Mouse (Mus musculus) forebrain, embryonic 13.5 days (tissue): ENCODE results near the gene Tardbp. TPM values are rescaled to one million over a fixed set of nuclear protein-coding genes. Genes with fewer than 3 reads are reported as not detected.

Experiments
- ATAC-seq: fragments of 200-750 bp; cut with Nextera tagmentation; 2 replicates; pipeline ENCODE4 v1.8.0; 2017
- H3K27ac ChIP-seq: fragments of 300-500 bp; sonication (generic); 2 replicates; pipeline ENCODE4 v1.5.1; 2015; ENCODE audit warnings: inconsistent platforms, mild to moderate bottlenecking, moderate library complexity
- H3K27me3 ChIP-seq: fragments of 300-500 bp; sonication (generic); 2 replicates; pipeline ENCODE4 v1.6.1; 2015; ENCODE audit warnings: mild to moderate bottlenecking, inconsistent platforms
- H3K36me3 ChIP-seq: fragments of 300-500 bp; sonication (generic); 2 replicates; pipeline ENCODE4 v1.6.1; 2015; ENCODE audit warnings: mild to moderate bottlenecking, inconsistent platforms; ENCODE audit not compliant: poor library complexity, severe bottlenecking
- H3K4me1 ChIP-seq: fragments of 300-500 bp; sonication (generic); 2 replicates; pipeline ENCODE4 v1.6.1; 2015; ENCODE audit warnings: inconsistent platforms
- H3K4me2 ChIP-seq: fragments of 300-500 bp; sonication (generic); 2 replicates; pipeline ENCODE4 v1.6.1; 2015; ENCODE audit warnings: inconsistent platforms, mild to moderate bottlenecking, moderate library complexity
- H3K4me3 ChIP-seq: fragments of 300-500 bp; sonication (generic); 2 replicates; pipeline ENCODE4 v1.5.1; 2015; ENCODE audit warnings: mild to moderate bottlenecking, inconsistent platforms
- H3K9ac ChIP-seq: fragments of 300-500 bp; sonication (generic); 2 replicates; pipeline ENCODE4 v1.6.1; 2015; ENCODE audit warnings: mild to moderate bottlenecking, inconsistent platforms
- H3K9me3 ChIP-seq: fragments of 300-500 bp; sonication (generic); replicated peaks from 2 replicates; pipeline ENCODE4 v1.6.1; 2016; ENCODE audit warnings: inconsistent platforms
- WGBS: fragments of 180-500 bp; shearing (Covaris S2); methylation state at CpG from one replicate; pipeline ENCODE4 v1.1.7; 2015; 5-methylcytosine and 5-hydroxymethylcytosine counted together
- polyA plus RNA-seq: library from polyadenylated mRNA; unstranded; fragments of >200 nt; fragmentation: Nextera tagmentation; extraction: Ambion mirVana; gene quantifications from 2 replicates; pipeline ENCODE4 v1.2.1, GENCODE M21; 2015

Tardbp gene
- 364 and 366 TPM in 2 replicates for polyA plus RNA-seq

DNA sequence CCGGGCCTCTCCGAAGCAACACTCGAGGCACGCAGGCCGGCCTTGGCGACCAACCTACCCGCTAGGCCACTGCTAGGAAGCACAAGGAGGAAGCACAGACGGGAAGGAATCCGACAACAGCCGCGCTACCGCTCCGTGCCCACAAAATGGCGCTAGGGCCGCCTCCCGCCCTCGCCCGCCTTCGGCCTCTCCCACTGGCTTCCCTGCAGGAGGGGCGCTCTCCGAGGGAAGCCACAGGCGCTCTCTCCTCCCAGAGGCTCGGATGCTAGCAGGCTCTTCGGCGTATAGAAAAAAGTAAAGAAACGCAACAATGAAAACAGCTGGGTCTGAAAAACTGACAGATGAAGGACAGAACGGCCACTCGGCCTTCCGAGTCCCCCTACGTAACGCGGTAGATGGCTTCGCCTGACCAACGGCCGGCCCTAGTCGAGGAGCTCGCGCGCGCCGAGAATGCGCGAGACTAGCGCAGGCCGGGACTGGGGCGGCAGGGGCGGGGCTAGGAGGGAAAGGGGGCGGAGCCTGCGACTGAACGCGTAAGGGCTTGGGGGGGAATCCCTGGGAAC lies at the start of gene Tardbp:
TSS of gene Tardbp (minus strand) at position 397 of the 563 bp plus-strand sequence.
- H3K4me1 ChIP-seq, result peaks cover 31% of the 10 kb centered on the region
- peak within 1 kb of the TSS; percentile 100 for H3K9ac ChIP-seq
- peak; percentile 97 for ATAC-seq
- H3K4me2 ChIP-seq, result peak within 1 kb of the TSS; percentile 84
- H3K27ac ChIP-seq, result peak within 1 kb of the TSS; percentile 97
- H3K4me3 ChIP-seq, result peak within 1 kb of the TSS; percentile 99
- H3K27me3 ChIP-seq, result no peaks in the 10 kb centered on the region
- H3K36me3 ChIP-seq, result peaks cover 35% of the 10 kb centered on the region
- WGBS, result under 1% methylated on average over 49 of the region's 51 CpGs
- H3K9me3 ChIP-seq, result no peaks in the 10 kb centered on the region

DNA sequence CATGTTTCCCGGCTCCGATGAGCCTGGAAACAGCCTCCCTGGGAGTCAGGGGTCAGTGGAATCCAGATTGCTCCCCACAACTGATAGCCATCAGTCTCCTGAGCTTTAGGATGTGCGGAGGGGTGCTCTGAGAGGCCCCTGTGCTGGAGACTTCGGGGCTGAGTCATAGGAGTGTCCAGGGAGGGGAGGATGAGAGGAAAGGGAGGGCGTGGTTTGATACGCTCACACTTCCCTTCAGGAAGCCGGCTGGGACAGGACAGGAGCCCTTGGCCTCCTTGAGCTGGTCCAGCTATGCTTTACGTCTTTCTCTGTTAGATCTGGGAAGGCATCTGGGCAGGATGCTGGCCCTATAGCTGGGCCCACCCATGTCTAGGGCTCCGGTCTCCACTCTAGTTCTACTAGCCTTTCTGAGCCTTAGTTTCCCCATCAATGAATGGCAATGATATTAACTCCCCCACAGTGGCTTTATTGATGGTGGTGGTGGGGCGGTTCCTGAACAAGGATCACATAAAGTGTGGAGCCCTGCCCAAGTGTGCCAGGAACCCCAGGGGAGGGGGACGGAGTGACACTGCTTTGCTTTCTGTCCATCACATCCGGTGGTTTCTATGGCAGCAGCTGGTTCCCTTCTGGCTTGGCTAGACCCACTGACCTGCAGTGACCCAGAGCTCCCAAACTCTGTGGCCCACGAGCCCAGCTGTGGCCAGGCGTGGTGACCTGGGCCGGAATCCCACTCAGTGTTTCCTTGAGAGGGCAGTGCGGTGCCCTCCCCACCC lies 49.6 kb upstream of the Tardbp start:
- Histone ChIP-seq H3K4me2 (no peak overlapping the region), H3K27me3 (no peaks in the 10 kb centered on the region), H3K36me3 (no peaks in the 10 kb centered on the region), H3K27ac (no peak overlapping the region), H3K9me3 (no peaks in the 10 kb centered on the region), H3K4me1 (0 out of 2 replicates have a peak, but pooled peaks cover 4% of the 10 kb centered on the region), H3K9ac (no peak overlapping the region), H3K4me3 (no peak overlapping the region)
- WGBS, result 73% methylated on average over 15 of the region's 16 CpGs
- ATAC-seq, result no peak

DNA sequence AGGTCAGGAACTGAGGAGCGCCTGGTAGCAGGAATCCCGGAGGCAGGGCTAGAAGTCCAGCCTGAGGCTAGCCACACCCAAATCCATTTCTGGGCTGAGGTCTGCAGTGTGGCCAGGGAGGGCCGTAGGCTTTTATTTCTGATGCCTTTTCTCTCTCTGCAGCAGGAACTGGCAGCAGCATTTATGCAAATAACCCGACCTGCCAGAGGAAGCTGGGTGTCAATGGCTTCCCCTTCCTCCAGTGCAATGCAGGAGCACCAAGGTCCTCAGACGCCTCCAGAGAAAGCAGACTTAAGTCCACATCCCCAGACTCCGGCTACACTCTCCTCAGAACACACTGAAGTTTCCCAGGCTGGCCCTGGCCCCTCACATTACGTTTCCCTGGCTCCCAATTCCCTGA lies 48.2 kb upstream of the Tardbp start:
- WGBS, result 58% methylated on average over 7 of the region's 7 CpGs
- ATAC-seq, result no peak
- no peak overlapping the region for H3K4me2 ChIP-seq
- H3K4me3 ChIP-seq, result no peak overlapping the region
- no peak overlapping the region for H3K9ac ChIP-seq
- no peaks in the 10 kb centered on the region for H3K27me3 ChIP-seq
- no peak overlapping the region for H3K27ac ChIP-seq
- H3K4me1 ChIP-seq, result 0 out of 2 replicates have a peak, but pooled peaks cover 4% of the 10 kb centered on the region
- no peaks in the 10 kb centered on the region for H3K36me3 ChIP-seq
- H3K9me3 ChIP-seq, result no peaks in the 10 kb centered on the region

DNA sequence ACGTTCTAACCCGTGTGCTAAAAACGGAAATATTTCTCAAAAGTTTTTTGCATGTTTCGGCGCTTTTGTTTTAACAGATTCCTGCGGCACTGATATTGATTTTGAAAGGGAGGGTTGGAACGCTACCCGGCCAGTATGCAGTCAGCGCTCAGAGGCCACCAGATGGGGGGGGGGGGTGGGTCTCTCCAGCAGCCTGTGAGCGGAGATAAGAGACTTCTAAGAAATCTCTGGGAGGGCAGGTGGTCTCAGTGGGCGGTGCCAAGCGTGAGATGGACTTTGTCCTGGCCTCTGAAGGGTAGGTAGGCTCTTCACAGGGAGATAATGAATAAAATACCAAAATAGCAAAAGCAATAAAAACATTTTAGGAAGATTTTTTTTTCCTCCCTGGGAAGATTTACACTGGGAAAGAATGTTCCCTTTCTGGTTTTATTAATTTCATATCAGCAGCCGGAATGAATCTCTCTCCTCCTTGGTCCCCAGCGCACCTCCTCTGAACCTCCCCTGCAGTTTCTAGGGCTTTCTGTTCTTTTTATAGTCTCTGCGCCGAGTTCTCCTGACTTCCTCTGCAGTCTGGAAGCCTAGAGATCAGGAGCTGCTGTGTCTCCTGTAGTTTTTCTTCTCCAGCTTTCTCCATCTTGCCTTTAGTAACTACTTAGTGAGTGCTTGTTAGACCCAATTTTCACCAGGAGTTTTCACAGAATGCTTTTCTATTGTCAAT lies 44.6 kb upstream of the Tardbp start:
- Histone ChIP-seq H3K4me2 (no peak overlapping the region), H3K27me3 (no peaks in the 10 kb centered on the region), H3K27ac (no peak overlapping the region), H3K4me3 (no peak overlapping the region), H3K9me3 (no peaks in the 10 kb centered on the region), H3K4me1 (0 out of 2 replicates have a peak, but pooled peaks cover under 1% of the 10 kb centered on the region), H3K9ac (no peak overlapping the region), H3K36me3 (no peaks in the 10 kb centered on the region)
- WGBS, result 62% methylated on average over 16 of the region's 16 CpGs
- ATAC-seq, result no peak

DNA sequence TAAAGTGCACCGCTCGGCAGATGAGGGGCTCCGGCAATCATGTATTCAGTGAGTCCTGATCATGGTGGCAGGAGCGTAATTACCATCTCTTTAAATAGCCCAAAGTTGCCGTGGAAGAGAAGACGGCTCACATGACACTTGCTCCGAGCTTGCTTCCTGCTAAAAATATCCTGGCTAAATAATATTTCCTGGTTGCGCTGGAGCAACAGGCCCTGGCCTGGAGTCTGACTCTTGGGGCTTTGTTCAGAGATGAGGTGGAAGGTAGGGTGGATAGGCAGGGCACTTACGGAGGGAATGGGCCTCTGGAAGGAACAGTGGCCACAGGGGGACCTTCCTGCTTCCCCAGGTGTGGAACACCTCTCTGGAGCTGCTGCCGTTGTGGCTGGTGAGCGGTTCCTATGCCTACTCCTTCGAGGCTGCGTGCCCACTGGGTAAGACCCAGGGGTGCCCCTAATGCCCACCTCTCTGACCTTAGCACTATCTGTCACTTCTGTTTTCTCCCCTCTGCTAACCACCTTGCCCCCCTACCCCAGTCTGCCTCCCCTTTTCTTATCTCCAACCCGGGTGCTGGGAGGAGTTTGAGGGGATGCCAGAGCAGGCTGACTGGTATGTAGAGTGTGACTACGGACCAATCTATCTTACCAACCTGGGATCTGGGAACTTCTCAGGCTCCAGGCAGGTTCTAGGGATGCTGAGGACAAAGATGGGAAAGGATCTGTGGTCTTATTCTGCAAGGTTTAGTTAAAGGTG lies 40.4 kb upstream of the Tardbp start:
- peaks cover 4% of the 10 kb centered on the region; the same call in 1 of the 2 replicates for H3K27me3 ChIP-seq
- no peak overlapping the region for H3K9ac ChIP-seq
- no peak for ATAC-seq
- H3K9me3 ChIP-seq, result no peaks in the 10 kb centered on the region
- H3K27ac ChIP-seq, result no peak overlapping the region
- H3K4me2 ChIP-seq, result no peak overlapping the region
- WGBS, result 85% methylated on average over 15 of the region's 15 CpGs
- H3K4me1 ChIP-seq, result peaks cover 4% of the 10 kb centered on the region; the same call in 1 of the 2 replicates
- no peak overlapping the region for H3K4me3 ChIP-seq
- no peaks in the 10 kb centered on the region for H3K36me3 ChIP-seq

DNA sequence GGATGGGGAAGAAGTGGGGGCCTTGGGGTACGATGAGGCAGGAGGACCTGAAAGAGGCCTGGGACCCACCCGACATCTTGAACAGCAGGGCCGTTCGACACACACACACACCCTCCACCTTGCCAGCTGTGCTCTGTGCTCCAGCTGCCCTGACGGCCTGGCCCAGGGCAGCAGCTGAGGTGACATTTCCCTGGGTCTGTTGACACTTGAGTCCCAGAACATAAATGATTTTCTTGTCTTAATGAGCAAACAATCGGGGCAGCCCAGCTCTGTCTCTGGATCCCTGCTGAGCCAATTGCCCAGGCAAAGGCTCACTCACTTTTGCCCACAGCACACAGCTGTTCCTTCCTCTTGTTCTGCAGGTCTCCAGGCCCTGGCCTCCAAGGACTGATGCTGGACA lies 37.2 kb upstream of the Tardbp start:
- Histone ChIP-seq H3K4me1 (peaks cover 4% of the 10 kb centered on the region; the same call in 1 of the 2 replicates), H3K9ac (no peak overlapping the region), H3K9me3 (no peaks in the 10 kb centered on the region), H3K27ac (no peak overlapping the region), H3K36me3 (no peaks in the 10 kb centered on the region), H3K27me3 (peaks cover 4% of the 10 kb centered on the region; the same call in 1 of the 2 replicates), H3K4me2 (no peak overlapping the region), H3K4me3 (no peak overlapping the region)
- ATAC-seq, result no peak
- 65% methylated on average over 6 of the region's 6 CpGs for WGBS

DNA sequence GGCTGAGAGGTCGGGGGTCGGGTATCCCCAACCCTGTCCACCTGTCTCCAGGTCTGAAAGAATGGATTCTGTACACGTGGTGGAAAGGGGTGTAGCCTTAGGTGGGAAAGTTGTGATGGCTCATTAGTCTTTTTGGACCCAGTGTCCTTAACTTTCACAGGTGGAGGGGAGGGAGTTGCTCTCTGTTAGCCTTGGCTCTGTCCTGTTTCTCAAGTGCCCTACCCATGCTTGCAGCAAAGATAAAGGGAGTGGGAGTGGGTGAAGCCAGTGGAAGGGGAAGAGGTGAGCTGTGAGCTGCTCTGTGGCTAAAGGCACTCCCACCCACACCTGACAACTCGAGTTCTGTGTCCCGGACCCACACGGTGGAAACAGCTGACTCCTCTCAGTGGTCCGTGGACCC lies 36.5 kb upstream of the Tardbp start:
- Histone ChIP-seq H3K27ac (no peak overlapping the region), H3K9me3 (no peaks in the 10 kb centered on the region), H3K27me3 (peaks cover 4% of the 10 kb centered on the region; the same call in 1 of the 2 replicates), H3K4me1 (peaks cover 4% of the 10 kb centered on the region; the same call in 1 of the 2 replicates), H3K4me3 (no peak overlapping the region), H3K4me2 (no peak overlapping the region), H3K36me3 (no peaks in the 10 kb centered on the region), H3K9ac (no peak overlapping the region)
- no peak for ATAC-seq
- 78% methylated on average over 7 of the region's 7 CpGs for WGBS

DNA sequence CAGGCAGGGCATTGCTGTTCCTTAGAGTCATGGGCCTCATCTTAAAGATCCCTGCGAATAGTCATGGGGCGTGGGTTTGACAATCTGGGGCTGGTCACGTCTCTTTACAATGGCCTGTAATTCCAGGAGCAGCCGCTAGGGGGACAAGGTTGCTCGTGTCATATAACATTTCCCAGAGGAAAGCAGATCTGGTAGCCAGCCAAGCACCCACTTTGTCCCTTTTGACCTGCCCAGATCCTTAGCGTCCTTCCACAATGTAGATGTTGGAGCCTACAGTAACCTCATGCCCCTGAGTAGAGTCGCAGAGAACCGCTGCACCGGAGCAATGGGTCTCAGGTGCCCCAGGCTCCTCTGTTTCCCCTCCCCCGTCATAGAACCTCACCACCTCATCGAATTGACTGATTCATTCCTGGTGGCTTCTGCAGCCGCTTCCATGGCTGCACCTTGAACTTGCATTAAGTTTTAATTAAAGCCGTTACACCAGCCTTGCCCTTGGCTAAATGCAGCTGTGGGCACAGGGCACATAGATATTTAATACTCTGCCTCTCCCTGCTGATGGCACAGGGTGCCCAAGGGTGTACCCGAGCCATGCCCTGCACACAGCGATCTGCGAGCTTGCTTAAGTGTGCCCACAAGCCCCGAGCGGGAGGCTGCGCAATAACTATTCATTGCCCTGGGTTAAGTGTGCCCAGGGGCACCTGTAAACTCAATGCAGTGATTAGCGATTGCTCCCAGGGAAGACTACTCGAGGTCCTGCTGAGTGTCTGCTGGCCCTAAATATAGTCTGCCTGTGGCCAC lies 35.5 kb upstream of the Tardbp start:
- Histone ChIP-seq H3K27me3 (peaks cover 4% of the 10 kb centered on the region; the same call in 1 of the 2 replicates), H3K4me2 (peak overlapping the region; percentile 42), H3K9me3 (no peaks in the 10 kb centered on the region), H3K4me3 (no peak overlapping the region), H3K9ac (peak overlapping the region; percentile 23; the same call in 1 of the 2 replicates), H3K27ac (no peak overlapping the region), H3K36me3 (no peaks in the 10 kb centered on the region), H3K4me1 (peaks cover 4% of the 10 kb centered on the region; the same call in 1 of the 2 replicates)
- no peak for ATAC-seq
- WGBS, result 39% methylated on average over 21 of the region's 21 CpGs

DNA sequence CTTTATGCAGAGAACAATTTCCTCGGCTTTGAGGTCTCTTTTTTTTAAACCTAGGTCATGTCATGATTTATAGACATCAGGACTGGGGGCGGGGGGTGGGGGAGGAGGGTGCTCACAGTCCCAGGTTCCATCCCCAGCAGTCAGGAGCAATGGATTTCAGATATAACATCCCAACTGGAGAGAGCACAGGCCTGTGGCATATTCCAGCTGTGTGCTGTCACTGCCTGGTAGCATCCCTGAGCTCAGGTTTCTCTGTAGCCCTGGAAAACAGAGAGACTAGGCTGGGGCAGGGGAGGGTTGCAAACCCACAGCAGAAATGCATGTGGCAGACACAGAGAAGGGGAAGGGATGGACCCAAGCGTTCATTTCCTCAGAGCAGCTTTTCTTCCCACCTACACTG lies 33.4 kb upstream of the Tardbp start:
- no peak overlapping the region for H3K4me2 ChIP-seq
- no peak overlapping the region for H3K27ac ChIP-seq
- no peak overlapping the region for H3K9ac ChIP-seq
- no peak overlapping the region for H3K4me3 ChIP-seq
- H3K9me3 ChIP-seq, result no peaks in the 10 kb centered on the region
- no peak for ATAC-seq
- peaks cover 4% of the 10 kb centered on the region; the same call in 1 of the 2 replicates for H3K27me3 ChIP-seq
- peaks cover 8% of the 10 kb centered on the region; the same call in 1 of the 2 replicates for H3K4me1 ChIP-seq
- 74% methylated on average over 3 of the region's 3 CpGs for WGBS
- H3K36me3 ChIP-seq, result no peaks in the 10 kb centered on the region

DNA sequence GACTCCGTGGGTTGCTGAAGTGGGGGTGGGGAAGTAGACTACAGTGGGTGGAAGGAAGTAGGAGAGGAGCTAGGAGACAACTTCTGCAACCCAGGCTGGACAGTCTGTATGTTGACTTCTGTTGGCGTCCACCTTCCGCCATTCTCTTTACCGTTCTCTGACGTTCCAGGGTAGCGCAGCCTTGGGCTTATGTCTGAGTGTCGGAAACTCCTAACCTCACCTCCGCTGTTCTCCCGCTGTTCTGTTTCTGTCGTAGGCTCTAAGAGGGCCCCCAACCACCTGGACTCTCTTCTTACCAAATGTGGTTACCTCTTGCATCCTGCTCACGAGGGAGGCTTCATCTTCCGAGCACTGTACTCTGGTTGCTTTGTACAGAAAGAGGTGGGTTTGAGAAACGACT lies 31.0 kb upstream of the Tardbp start:
- no peaks in the 10 kb centered on the region for H3K36me3 ChIP-seq
- no peak overlapping the region for H3K4me3 ChIP-seq
- WGBS, result 91% methylated on average over 13 of the region's 13 CpGs
- H3K27me3 ChIP-seq, result no peaks in the 10 kb centered on the region
- H3K9ac ChIP-seq, result no peak overlapping the region
- no peak for ATAC-seq
- H3K4me1 ChIP-seq, result peaks cover 8% of the 10 kb centered on the region; the same call in 1 of the 2 replicates
- no peak overlapping the region for H3K4me2 ChIP-seq
- H3K9me3 ChIP-seq, result no peaks in the 10 kb centered on the region
- no peak overlapping the region for H3K27ac ChIP-seq
